Mouse (Mus musculus) c-Kit-negative CD71-positive TER-119-positive erythroid progenitor cells, embryonic 14.5 days (primary cell): ENCODE data around the gene Axdnd1.
"Not testable (repeated sequence)": the region's sequence is repeated elsewhere in the genome, so short reads cannot be mapped to it uniquely, and the experiment has no call there.

ENCODE experiments used
- DNase-seq: peaks from one replicate; pipeline ENCODE4 v3.0.0-alpha.2; 2013; ENCODE audit warnings: low read depth, low spot score

Axdnd1 gene

GRCm38 (mm10) chr1:156437016-156437708, 16.2 kb upstream of the Axdnd1 start:
- DNase-seq, result no peak

GRCm38 (mm10) chr1:156433497-156433896, 12.5 kb upstream of the Axdnd1 start:
- no peak for DNase-seq

- no peak for DNase-seq
These were observed 11.5 kb upstream of the Axdnd1 start for GRCm38 (mm10) chr1:156432498-156432897.

- DNase-seq, result no peak
These were observed 7.5 kb upstream of the Axdnd1 start for GRCm38 (mm10) chr1:156428434-156428833.

GRCm38 (mm10) chr1:156425746-156426145, 4.8 kb upstream of the Axdnd1 start:
- DNase-seq, result no peak

GRCm38 (mm10) chr1:156424054-156424453, 3.1 kb upstream of the Axdnd1 start:
- no peak for DNase-seq

GRCm38 (mm10) chr1:156423493-156423892, 2.5 kb upstream of the Axdnd1 start:
- DNase-seq, result no peak

GRCm38 (mm10) chr1:156422856-156423255, 1.9 kb upstream of the Axdnd1 start:
- DNase-seq, result no peak

GRCm38 (mm10) chr1:156418170-156418569, 2.8 kb downstream of the Axdnd1 start:
- peak; percentile 37 for DNase-seq

GRCm38 (mm10) chr1:156408521-156408920, 12.4 kb downstream of the Axdnd1 start:
- no peak for DNase-seq

GRCm38 (mm10) chr1:156408004-156408403, 13.0 kb downstream of the Axdnd1 start:
- no peak for DNase-seq

- DNase-seq, result no peak
These were observed 17.7 kb downstream of the Axdnd1 start for GRCm38 (mm10) chr1:156403251-156403650.

- DNase-seq, result no peak
These were observed 18.5 kb downstream of the Axdnd1 start for GRCm38 (mm10) chr1:156402491-156402890.

GRCm38 (mm10) chr1:156400159-156400558, 20.8 kb downstream of the Axdnd1 start:
- not testable (repeated sequence) for DNase-seq

- no peak for DNase-seq
These were observed 27.8 kb downstream of the Axdnd1 start for GRCm38 (mm10) chr1:156393148-156393547.

- peak; percentile 9 for DNase-seq
These were observed 34.1 kb downstream of the Axdnd1 start for GRCm38 (mm10) chr1:156386880-156387279.

- DNase-seq, result no peak
These were observed 34.7 kb downstream of the Axdnd1 start for GRCm38 (mm10) chr1:156386232-156386631.

- DNase-seq, result no peak
These were observed 39.7 kb downstream of the Axdnd1 start for GRCm38 (mm10) chr1:156381217-156381616.

- DNase-seq, result no peak
These were observed 55.2 kb downstream of the Axdnd1 start, which contains the start of gene Gm2000 for GRCm38 (mm10) chr1:156365740-156366139. Gm2000 (plus strand) TSS chr1:156366040.

- no peak for DNase-seq
These were observed 68.5 kb downstream of the Axdnd1 start for GRCm38 (mm10) chr1:156352466-156352865.

GRCm38 (mm10) chr1:156350441-156350840, 70.5 kb downstream of the Axdnd1 start:
- no peak for DNase-seq

GRCm38 (mm10) chr1:156349031-156349430, 71.9 kb downstream of the Axdnd1 start:
- DNase-seq, result no peak

- no peak for DNase-seq
These were observed 75.3 kb downstream of the Axdnd1 start for GRCm38 (mm10) chr1:156345633-156346032.

GRCm38 (mm10) chr1:156344433-156344832, 76.5 kb downstream of the Axdnd1 start:
- no peak for DNase-seq
